Mouse (Mus musculus): ENCODE measurements at regions not wholly inside any gene's neighbourhood (a gene's known extent, or its start where the extent isn't known, plus 50 kb on each side); places are given as distances from the start of the nearest gene placed in this dataset.

DNA sequence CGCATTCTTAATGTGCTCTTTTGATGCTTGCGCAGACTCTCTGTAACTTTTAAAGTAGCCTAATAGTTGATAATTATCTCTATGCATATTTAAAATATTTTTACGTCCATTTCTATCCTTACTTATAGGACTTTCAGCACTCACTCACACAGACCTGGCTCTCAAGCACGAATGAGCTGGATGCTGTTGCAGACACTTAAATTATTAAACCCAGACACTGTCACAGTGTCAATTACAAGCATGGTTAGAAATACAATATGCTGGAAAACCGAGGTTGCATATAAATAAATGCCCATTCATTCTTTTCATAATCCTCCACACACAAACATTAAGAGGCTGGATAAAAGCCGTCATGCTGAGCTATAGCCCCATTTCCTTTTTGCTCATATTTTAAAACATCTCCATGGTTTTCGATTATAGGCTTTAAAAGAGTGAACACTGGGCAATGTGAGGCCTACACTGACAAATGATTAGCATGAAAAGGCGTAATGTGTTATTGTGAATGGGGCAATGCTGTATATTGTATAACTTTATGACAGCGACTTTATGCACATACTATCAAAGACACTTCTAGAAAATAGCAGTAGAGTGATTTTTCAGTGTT lies 566.3 kb downstream of the Pdha2 start:
- no peak for DNase-seq (ENCODE audit: low spot score)

DNA sequence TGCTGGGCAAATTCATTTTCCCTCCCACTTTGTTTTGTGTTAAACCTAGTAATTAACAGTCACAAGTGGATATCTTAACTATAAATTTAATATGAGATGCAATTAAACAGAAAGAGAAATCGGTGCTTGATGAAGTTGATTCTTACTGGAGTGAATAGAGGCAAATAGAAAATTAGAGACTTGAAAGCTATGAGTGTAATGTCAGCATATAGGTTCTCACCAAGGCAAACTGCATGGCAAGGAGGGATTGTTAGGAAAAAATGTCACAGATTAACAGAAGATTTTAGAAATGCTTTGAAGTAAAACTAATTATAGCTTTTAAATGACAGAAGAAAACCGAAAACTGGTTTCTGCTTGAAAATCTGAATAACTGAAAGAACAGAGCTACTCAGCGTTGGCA lies 592.3 kb downstream of the Pdha2 start:
- no peak for DNase-seq (ENCODE audit: low spot score)

All from embryo, embryonic 10 days (tissue).